Mouse (Mus musculus) liver, adult 2 months (tissue): ENCODE results near the gene Tyk2. TPM values are rescaled to one million over a fixed set of nuclear protein-coding genes. Genes with fewer than 3 reads are reported as not detected.

ENCODE experiments used
- DNase-seq: peaks from one replicate; pipeline ENCODE4 v3.0.0-alpha.2; 2011; ENCODE audit warnings: low read depth, low spot score; ENCODE audit errors: extremely low read depth
- H3K27ac ChIP-seq: fragments of 200-500 bp; replicated peaks from 2 replicates; pipeline ENCODE4 v1.5.1; 2012; ENCODE audit warnings: low read depth, mild to moderate bottlenecking, control low read depth, inconsistent platforms, low read length; ENCODE audit not compliant: insufficient read depth
- H3K27me3 ChIP-seq: fragments of 200-500 bp; 2 replicates; pipeline ENCODE4 v1.6.1; 2012; ENCODE audit warnings: mild to moderate bottlenecking, moderate library complexity, low read length, inconsistent platforms; ENCODE audit not compliant: control insufficient read depth, insufficient read depth
- H3K36me3 ChIP-seq: fragments of 200-500 bp; 2 replicates; pipeline ENCODE4 v1.6.1; 2012; ENCODE audit warnings: low read length, inconsistent platforms; ENCODE audit not compliant: control insufficient read depth, insufficient read depth
- H3K4me1 ChIP-seq: fragments of 200-500 bp; 2 replicates; pipeline ENCODE4 v1.6.1; 2011; ENCODE audit warnings: low read length; ENCODE audit not compliant: control insufficient read depth, insufficient read depth
- H3K4me3 ChIP-seq: fragments of 200-500 bp; 2 replicates; pipeline ENCODE4 v1.5.1; 2011; ENCODE audit warnings: low read depth, mild to moderate bottlenecking, control low read depth, low read length, moderate library complexity; ENCODE audit not compliant: insufficient read depth
- H3K79me2 ChIP-seq: fragments of 200-500 bp; 2 replicates; pipeline ENCODE4 v1.6.1; 2012; ENCODE audit warnings: inconsistent platforms, mild to moderate bottlenecking, low read length, moderate library complexity; ENCODE audit not compliant: control insufficient read depth, insufficient read depth
- H3K9ac ChIP-seq: fragments of 200-500 bp; 2 replicates; pipeline ENCODE4 v1.6.1; 2012; ENCODE audit warnings: low read depth, mild to moderate bottlenecking, control low read depth, inconsistent platforms, low read length
- CTCF ChIP-seq: fragments of 200-500 bp; IDR thresholded peaks from 2 replicates; pipeline ENCODE4 v1.5.1; 2011; ENCODE audit warnings: low read depth, low read length, control low read depth
- POLR2A ChIP-seq: fragments of 200-500 bp; IDR thresholded peaks from 2 replicates; pipeline ENCODE4 v1.6.1; 2011; ENCODE audit warnings: low read length, control low read depth; ENCODE audit not compliant: insufficient read depth; ENCODE audit errors: extremely low read depth
- WGBS: fragments of 180-500 bp; shearing (Covaris S2); methylation state at CpG from one replicate; pipeline ENCODE4 v1.1.7; 2018; 5-methylcytosine and 5-hydroxymethylcytosine counted together
- polyA plus RNA-seq: library from polyadenylated mRNA; depleted of rRNA; stranded (reverse); fragments of >200 nt; gene quantifications from 2 replicates; pipeline ENCODE4 v1.2.3, GENCODE M21; 2012
- total RNA-seq: library from RNA; depleted of rRNA; stranded (reverse); fragments of >200 nt; gene quantifications from 2 replicates; pipeline ENCODE4 v1.2.3, GENCODE M21; 2014

Tyk2 gene
- total and polyA plus RNA-seq, 2 experiments = 9.3 to 21.0 TPM

- H3K27me3 ChIP-seq = no peaks in the 10 kb centered on the region
Measured at GRCm38 (mm10) chr9:21090972-21091706, 39.9 kb downstream of the Tyk2 start.

GRCm38 (mm10) chr9:21090537-21090936 is 40.5 kb downstream of the Tyk2 start:
- TF ChIP-seq CTCF = no peak
- no peak for TF ChIP-seq POLR2A
- H3K27me3 ChIP-seq = no peaks in the 10 kb centered on the region
- H3K4me3 ChIP-seq = no peak overlapping the region; the same call in 1 of the 2 replicates
- peaks cover 17% of the 10 kb centered on the region for H3K36me3 ChIP-seq
- H3K27ac ChIP-seq = no peak overlapping the region
- H3K79me2 ChIP-seq = peaks cover 38% of the 10 kb centered on the region
- H3K9ac ChIP-seq = peak overlapping the region; percentile 91
- DNase-seq = no peak
- H3K4me1 ChIP-seq = peaks cover 11% of the 10 kb centered on the region
- WGBS = 92% methylated on average over 1 of the region's 1 CpGs

More at GRCm38 (mm10) chr9:21090972-21091706, 39.9 kb downstream of the Tyk2 start:
- WGBS = 1% methylated on average over 24 of the region's 24 CpGs
- peaks cover 38% of the 10 kb centered on the region for H3K79me2 ChIP-seq
- H3K4me1 ChIP-seq = peaks cover 11% of the 10 kb centered on the region
- peaks cover 13% of the 10 kb centered on the region for H3K36me3 ChIP-seq
- no peak for DNase-seq
- TF ChIP-seq CTCF (no peak), POLR2A (no peak)
- peak overlapping the region; percentile 91 for H3K9ac ChIP-seq
- H3K27ac ChIP-seq = peak overlapping the region; percentile 32
- peak overlapping the region; percentile 88 for H3K4me3 ChIP-seq

DNA sequence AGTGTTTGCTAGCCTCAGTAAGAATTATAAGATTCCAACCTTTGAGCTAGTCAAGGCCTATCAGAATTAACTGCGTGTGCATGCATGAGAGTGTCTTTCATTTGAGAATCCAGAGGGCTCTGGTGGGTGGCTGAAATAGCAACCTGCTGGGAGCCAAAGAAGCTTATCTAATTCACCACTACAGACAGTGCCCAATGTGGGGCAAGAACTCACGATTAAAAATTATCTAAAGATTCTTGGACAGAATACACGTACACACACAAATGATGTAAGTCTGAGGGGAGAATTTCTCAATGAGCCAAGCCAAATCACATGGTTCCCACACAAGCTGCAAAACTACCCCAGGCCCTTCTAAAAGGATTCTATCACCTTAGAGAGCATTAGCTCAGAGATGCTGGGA is 47.7 kb downstream of the Tyk2 start:
- Histone ChIP-seq H3K27ac (peak overlapping the region; percentile 44; the same call in 1 of the 2 replicates), H3K4me3 (no peak overlapping the region), H3K4me1 (peaks cover 22% of the 10 kb centered on the region), H3K79me2 (peaks cover 14% of the 10 kb centered on the region), H3K27me3 (no peaks in the 10 kb centered on the region), H3K9ac (no peak overlapping the region), H3K36me3 (peaks cover 45% of the 10 kb centered on the region)
- WGBS = 19% methylated on average over 3 of the region's 3 CpGs
- TF ChIP-seq POLR2A = no peak
- TF ChIP-seq CTCF = no peak
- DNase-seq = peak; percentile 91

DNA sequence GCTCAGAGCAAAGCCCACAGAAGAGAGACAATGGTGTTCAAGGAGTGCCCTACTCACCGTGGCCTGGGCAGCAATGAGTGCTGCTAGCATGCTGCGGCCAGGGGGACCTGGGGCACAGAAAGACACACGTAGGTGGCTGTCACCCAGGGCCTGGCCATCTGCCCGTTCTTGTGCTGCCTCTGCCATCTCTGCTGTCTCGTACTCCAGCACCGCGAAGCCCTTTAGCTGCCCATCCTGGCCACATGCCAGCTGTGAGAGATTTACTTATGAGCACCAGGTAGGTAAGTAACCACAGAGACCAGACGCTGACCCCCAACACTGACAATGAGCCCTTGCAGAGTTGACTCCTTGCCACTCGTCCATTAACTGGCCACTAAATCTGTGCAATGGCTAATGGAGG is 49.9 kb downstream of the Tyk2 start:
- no peak overlapping the region for H3K4me3 ChIP-seq
- no peak overlapping the region for H3K9ac ChIP-seq
- TF ChIP-seq CTCF (no peak), POLR2A (no peak)
- H3K36me3 ChIP-seq = peaks cover 40% of the 10 kb centered on the region
- no peaks in the 10 kb centered on the region for H3K27me3 ChIP-seq
- peaks cover 22% of the 10 kb centered on the region for H3K4me1 ChIP-seq
- H3K79me2 ChIP-seq = no peaks in the 10 kb centered on the region; the same call in 1 of the 2 replicates
- WGBS = 25% methylated on average over 9 of the region's 9 CpGs
- DNase-seq = no peak
- no peak overlapping the region; the same call in 1 of the 2 replicates for H3K27ac ChIP-seq

DNA sequence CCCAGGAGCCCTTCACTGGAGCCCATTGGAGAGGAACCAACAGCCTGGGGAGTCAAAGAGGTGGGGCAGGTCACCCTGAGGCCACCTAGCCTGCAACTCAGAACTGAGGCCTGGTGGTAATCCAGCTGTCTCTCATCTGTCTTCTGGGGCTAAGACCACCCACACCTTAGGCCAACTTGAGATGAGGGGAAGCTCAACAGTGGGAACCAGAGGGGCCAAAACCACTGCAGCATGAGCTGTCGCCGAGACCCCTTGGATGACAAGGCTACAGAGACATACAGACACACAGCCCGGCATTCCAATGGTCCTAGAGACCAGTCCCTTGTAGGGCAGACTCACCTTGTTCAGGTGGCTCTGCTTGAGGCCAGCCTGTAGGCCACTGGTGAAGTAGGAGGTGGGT is 55.4 kb downstream of the Tyk2 start:
- H3K4me1 ChIP-seq = peaks cover 7% of the 10 kb centered on the region
- H3K27ac ChIP-seq = no peak overlapping the region
- no peak overlapping the region for H3K9ac ChIP-seq
- DNase-seq = no peak
- H3K4me3 ChIP-seq = no peak overlapping the region
- no peaks in the 10 kb centered on the region for H3K27me3 ChIP-seq
- 0 out of 2 replicates have a peak, but pooled peaks cover 4% of the 10 kb centered on the region for H3K79me2 ChIP-seq
- WGBS = 90% methylated on average over 3 of the region's 3 CpGs
- H3K36me3 ChIP-seq = peaks cover 21% of the 10 kb centered on the region
- TF ChIP-seq POLR2A (no peak), CTCF (no peak)

DNA sequence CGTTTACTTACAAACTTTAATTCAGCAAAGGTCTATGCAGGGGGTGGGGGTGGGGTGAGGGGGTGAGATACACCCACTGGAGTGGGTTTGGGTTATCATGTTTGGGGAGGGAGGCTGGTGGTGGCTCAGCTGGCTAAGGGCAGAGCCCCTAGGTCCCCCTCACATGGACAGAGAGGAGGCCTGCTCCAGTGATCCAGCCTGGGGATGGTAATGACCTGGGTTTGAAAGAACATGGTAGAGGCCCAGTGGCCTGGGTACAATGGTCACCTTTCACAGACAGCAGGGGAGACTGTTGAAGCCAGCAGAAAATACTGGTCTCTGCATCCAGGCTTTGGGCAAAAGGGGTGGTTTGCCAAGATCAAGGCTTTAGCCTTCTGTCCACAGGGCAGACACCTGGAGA is 56.9 kb downstream of the Tyk2 start:
- Histone ChIP-seq H3K79me2 (0 out of 2 replicates have a peak, but pooled peaks cover 4% of the 10 kb centered on the region), H3K4me1 (peaks cover 7% of the 10 kb centered on the region), H3K4me3 (no peak overlapping the region), H3K36me3 (peaks cover 13% of the 10 kb centered on the region), H3K9ac (no peak overlapping the region), H3K27ac (no peak overlapping the region), H3K27me3 (no peaks in the 10 kb centered on the region)
- DNase-seq = no peak
- WGBS = 82% methylated on average over 1 of the region's 1 CpGs
- TF ChIP-seq POLR2A (no peak), CTCF (no peak)
